Mouse (Mus musculus) right cerebral cortex, postnatal 4 days (tissue): Measurements from ENCODE around the gene Dnajc21.
"Not testable (repeated sequence)": the region's sequence is repeated elsewhere in the genome, so short reads cannot be mapped to it uniquely, and the experiment has no call there.

Source experiments
- DNase-seq: peaks from one replicate; pipeline ENCODE4 v3.0.0-alpha.2; 2022

Dnajc21 gene

DNA sequence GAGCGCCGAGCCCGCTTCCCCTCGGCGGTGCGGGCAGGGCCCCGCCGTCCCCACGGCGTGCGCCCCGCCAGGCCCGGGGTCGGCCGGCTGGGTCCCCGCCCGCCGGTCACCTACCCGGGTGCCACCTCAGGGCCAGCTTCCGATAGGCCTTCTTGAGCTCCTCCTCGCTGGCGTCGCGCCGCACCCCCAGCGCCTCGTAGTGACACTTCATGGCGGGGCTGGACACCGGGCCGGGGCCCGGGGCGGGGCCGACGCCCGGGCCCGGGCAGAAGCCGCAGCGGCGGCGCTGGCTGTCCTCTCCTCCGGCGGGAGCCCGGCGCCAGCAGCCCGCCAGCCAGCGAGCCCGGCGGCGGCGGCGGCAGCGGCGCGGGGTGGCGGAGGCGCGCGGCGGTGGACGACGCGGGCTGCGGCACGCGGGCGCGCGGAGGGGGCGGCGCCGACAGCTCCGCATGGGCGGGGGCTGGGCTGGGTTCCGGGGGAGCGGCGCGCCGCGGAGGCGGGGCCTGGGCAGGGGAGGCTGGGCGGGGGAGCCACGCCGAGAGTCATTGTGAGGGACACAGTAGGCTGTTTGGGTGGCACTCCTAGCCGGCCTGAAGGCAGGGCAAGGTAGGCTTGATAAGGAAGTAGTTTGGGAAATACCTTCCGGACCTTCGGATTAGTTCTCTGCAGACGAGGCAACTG is at the start of gene Dnajc21:
Gene Dnajc21 (minus strand): TSS at position 366 of the 681 bp plus-strand sequence.
- DNase-seq: peak; percentile 83

DNA sequence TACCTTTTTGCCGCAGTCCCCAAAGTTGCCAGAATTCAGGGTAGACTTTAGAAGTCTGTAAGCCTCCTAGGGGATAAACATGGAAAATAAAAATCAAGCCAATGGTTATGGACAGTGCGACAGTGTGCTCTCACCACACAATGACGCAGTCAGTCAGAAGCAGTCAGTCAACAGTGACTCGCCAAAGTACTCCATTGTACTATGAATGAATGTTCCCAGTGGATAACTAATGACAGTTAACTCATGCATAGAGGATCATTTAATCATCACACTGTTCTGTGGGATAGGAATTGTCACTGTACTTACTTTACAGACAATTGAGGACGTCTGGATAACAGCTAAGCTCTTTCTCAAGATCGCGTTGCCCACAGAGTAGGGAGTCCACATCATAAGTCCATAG is 44.9 kb upstream of the Dnajc21 start:
- DNase-seq: no peak

DNA sequence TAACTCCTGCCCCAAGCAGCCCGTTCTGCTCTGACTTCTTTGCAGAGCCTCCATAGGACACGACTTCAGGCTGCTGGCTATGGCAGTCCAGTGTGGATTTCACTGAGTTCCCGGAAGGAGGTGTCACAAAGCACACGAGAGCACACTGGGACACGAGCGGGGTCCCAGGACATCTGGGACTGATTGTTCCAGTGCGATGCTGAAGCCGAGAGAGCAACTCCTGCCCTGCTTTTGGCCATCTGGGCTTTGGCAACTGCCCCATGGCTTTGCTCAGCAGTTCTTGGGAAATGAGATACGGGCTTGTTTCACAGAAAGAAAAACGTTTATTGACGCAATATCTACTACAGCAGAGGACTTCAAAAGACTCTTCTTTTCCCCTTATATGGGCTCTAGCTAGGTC is 35.8 kb upstream of the Dnajc21 start:
- no peak for DNase-seq

DNA sequence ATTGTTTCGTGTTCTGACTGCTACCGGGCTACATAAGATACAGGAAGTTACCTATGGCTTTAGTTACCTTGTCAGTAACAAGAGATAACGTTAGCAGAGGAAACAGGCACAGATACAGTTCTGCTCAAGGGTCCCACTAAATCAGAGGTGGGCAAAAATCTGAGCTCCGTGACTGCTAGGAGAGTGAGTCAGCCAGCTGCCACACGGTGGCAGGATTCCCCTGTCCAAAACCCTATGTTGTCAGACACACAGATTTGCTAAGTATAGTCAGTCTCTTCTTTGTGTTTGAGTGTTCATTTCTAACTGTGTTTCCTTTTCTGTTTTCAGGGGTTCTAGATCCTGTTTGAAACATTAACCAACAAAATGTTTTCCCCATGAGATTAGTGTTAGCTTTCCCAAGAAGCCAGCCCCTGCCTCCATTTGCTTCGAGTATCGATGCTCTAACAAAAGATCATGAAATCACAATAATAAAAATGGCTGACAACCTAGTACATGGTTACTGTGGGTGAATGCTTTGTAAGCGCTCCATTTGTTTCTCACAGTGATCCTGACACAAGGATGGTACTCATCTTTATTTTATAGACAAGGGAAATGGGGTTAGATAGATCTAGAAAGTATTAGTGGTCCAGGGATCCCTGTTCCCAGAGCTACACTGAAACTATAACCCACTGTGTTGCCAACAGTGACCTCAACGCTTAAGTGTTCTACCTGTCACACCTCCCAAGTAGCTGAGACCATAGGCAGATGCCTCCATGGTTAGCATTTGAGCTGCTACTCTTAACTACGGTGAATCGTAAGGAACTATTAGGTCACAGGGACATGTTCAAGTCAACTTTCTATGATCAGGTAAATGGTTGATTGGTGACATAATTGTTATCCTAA is 30.8 kb upstream of the Dnajc21 start:
- peak; percentile 73 for DNase-seq

DNA sequence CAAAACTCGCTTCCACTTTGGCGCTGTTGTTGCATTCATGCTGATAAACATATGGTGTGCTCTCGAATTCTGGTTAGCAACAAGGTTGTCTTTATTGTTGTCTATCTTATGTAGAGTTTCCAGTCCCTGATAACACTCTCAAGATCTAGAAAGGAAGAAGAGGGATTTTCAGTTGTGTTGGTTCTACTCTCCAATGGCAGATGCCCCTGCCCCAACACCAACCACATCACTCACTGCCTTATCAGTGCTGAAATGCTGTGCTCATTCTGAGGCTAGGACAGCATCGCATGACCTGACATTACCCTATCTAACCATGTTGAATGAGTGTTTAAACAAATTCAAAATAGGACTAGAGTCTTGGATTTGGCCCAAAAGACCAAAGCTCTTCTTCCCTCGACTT is 29.7 kb upstream of the Dnajc21 start:
- DNase-seq: no peak

DNA sequence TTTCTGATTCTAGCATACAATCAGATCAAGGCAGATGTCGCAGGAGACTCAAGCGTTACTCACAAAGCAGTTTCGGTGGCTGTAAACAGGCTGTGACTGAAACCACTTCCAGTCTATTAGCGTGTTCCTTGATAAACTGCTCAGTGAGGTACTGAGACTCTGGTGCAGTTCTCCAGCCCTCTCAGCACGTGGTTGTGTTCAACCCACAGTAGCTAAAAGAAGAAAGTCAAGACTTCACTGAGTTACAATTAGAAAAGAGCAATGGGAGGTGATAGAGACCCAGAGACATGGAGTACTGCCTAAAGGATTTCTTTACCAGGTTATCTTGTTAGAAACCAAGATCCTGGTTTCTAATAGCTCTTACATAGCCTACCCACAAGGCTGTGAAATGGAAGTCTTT is 29.3 kb upstream of the Dnajc21 start:
- no peak for DNase-seq

DNA sequence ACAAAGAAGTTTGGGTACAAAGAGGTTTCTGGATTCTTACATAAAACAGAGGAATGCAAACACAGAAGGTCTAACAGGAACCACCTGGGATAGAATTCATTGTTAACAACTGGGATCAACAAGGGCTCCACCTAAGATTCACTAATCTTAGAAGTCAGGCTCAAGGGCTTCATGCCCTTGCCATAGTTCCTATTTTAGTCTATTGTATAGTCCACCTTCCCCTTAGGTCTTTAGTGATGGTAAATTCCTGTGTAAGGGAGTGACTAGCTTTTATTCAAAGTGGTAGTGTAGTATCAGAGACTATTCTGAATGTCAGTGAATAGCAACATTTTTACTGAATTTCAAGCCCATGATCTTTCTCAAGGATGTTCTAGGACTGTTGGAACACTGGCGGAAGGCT is 26.4 kb upstream of the Dnajc21 start:
- DNase-seq: not testable (repeated sequence)

DNA sequence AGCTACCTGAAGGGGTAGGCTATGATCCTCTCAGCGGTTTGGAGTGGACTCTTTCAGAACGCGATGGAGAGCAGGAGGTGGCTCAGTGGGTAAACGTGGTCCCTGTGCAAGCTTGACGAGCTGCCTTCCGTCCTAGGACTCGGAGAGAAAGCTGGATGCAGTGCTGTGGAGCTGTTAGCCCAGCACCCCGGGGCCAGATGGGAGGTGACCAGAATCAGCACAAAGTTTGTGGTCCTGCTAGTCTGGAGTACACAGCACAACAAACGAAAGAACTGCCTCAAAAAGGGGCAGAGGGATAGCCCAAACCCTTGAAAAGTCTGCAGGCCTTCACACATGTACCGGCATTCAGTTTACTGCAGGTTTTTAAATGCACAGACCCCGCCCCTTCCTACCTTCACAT is 25.6 kb upstream of the Dnajc21 start:
- no peak for DNase-seq

DNA sequence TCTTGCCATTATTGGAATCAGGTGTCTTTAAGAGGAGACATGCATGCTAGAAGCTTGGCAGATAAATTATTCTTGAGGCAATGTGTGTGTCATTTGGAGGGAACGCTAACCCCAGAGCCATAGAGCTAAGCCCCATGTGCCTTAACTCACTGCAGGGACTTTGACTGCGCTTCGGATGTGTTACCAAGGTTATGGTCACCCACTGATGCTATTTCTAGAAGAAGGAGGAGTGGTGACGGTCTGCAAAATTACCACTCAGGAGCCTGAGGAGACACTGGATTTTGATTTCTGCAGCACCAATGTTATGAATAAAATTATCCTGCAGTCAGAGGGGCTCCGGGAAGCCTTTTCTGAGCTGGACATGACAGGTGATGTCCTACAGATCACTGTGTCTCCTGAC is 19.8 kb upstream of the Dnajc21 start:
- no peak for DNase-seq

DNA sequence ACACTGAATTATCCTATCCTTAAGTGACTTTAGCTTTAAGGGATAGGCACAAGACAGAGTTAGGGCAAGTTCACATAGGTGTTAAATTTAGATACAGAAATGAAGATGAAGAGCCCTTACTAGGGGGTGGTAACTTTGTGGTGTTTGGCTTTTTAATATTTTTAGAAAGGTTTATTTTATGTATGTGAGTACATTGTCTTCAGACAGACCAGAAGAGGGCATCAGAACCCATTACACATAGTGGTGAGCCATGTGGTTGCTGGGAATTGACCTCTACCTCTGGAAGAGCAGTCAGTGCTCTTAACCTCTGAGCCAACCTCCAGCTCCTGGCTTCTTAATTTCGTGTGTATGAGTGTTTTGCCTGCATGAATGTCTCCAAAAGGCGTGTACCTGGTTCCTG is 16.9 kb upstream of the Dnajc21 start:
- no peak for DNase-seq

DNA sequence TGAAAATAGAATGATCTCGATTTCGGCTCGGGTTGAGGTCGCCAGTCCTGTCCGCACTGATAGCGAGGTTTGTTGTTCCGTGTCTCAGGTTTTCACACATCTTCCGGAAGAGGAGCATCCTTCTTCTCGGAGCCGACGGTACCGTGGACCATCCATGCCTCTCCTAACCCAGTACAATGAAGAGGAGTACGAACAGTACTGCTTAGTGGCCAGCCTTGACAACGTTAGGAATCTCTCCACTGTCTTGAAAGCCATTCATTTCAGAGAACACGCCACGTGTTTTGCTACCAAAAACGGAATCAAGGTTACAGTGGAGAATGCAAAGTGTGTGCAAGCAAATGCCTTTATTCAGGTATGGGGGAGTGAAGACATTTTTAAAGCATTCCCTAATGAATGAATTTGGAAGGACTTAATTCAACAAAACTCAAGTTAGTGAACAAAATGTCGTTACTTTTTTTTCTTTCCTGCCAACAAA is 16.1 kb upstream of the Dnajc21 start:
- no peak for DNase-seq

DNA sequence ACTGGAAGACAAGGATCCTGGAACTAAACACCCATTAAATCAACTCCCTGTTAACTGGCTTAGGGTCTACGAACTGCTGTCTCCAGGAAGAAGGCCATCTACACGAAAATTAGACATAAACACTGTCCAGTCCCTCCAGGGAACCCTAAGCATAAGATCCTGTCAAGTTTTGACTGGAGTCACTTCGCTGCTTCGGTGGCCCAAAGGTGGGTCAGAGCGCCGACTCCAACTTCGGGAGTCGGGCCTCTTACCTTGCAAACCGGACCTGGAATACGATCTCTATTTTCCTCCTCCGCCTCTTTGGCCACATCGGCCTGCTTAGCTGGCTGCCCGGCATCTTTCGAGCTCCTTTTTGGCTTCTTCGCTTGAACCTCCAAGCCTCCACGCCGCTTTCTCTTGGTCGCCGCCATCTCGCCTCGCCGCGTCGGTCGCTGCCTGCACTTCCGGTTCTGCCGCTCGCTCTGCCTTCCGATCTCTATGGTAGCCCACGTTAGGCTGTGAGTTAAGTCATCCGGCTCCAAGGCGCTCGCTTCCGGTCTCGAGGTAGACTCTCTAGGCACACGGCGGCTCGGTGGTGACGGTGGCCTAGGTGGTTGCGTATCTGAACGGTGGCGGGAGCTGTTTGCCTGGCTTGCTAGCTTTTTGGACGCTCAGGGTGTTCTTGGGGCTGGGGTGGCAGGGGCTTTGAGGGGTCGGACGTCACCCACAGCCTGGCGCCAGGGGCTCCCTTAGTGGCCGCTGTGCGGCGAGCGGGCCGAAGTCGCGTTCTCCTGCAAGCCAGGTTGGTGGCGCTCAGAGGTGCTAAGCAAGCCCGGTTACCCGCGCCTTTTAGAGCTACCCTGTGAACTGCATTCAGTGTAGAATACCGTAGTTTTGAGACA is 15.4 kb upstream of the Dnajc21 start, which contains the start of the genes Brix1 and Rad1:
Gene Brix1 (minus strand): TSS at position 464 of the 881 bp plus-strand sequence.
Gene Rad1 (plus strand): TSS at position 535 of the 881 bp plus-strand sequence.
- peak; percentile 88 for DNase-seq

DNA sequence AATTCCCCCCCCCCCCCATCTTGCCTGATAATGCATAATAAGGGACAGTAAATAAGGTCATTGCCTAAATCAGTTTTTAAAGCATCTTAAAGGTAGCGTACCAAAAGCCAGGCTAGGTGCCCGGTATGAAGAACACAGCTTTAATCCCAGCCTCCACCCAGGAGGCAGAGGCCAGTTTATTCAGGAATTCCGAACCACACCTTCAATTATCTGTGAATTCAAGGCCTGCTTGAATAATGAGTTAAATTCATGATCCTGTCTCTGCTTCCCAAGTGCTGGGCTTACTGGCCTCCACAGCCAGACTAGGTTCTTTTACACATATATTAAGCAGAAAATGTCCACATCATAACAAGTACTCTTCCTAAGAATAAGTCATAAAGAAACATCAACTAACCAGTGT is 625 bp upstream of the Dnajc21 start:
- DNase-seq: no peak

DNA sequence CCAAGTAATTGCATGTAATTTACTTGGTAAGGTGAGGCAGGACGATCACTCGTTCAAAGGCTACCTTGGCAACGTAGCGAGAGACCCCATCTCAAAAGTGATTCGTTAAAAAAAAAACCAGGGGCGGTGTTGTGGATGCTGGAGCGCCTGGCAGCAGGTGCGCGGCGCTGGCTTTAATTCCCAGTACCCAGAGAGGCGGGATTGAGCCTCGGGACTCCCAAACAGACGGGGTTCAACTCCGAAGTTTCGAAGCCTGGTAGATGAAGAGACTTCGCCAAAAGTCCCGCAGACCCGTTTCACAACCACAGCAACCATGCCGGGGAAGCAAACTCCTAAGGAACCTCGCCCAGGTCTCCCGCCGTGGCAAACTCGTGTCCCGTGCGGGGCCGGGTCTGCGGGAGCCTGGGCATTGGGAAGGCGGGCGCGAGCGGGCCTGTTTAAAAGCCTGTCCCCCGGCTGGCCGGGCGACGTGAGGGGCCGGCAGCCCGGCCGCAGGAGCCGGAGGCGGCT is 620 bp downstream of the Dnajc21 start:
- DNase-seq: peak; percentile 33

DNA sequence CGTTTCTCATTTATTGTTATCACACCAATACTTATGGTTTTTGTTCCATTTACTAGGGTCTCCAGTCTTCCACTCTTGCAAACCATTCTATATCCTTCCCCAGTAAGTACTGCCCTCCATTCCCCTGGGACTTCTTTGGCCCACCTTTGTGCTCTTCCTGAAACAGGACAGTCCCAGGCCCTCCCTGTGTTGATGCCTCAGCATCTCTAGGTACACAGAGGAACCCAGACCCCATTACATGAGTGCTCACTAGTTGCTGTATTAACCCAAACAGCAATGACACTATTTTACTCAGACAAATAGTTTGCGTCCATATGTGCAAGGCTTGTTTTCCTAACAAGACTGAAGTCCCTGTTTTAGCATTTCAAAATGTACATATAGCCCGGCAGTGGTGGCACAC is 1.6 kb downstream of the Dnajc21 start:
- no peak for DNase-seq

DNA sequence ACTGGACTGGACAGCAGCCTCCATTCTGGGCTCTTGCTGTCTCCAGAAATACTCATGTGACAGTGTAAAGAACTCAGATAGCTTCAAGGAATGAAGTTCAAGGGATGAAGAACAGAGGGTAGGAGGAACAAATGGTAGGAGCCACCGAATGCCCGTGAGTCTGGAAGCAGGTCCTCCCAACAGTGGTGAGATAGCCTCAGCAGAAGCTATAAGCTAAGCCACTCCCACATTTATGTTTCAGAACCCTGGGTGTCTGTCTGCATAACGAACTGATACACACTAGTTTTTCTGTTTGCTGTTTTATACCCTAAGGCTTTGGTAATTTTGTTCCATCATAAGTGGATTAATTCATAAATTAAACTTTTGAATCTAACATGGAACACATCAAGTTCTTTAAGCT is 5.6 kb downstream of the Dnajc21 start:
- DNase-seq: no peak

DNA sequence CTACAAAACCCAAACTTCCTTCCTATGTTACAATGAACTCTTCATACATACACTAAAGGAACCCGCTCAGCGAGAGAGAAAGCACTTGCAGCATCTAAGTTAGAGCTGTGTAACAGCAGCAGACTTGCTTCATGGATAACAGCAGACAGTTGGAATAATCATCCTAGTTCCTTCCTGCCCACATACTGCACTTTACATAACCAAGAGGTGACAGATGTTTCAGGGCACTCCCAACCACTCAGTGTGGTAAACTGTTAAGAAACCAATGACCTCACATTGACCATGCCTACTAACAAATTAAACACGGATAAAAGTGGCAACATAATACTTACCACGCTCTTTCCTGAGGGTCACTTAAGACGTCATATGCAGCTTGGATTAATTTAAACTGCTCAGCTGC is 6.8 kb downstream of the Dnajc21 start:
- DNase-seq: no peak

DNA sequence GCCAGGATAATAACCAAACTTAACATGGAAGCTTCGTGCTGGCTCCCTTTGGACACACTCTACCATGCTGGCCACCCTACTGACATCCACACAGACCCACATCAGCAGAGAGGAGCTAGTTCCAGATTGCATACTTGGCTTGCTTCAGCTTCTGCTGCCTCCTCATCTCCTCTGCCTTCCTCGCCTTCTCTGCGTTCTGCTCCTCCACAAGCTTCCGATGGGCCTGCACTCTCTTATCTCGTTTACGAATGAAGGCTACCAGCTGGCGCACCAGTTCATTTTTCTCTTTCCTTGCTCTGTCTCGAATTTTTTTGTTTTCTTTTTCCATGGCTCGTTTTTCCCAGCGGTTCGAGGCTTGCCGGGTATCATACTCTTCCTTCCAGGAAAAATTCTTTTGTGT is 9.3 kb downstream of the Dnajc21 start:
- DNase-seq: no peak

DNA sequence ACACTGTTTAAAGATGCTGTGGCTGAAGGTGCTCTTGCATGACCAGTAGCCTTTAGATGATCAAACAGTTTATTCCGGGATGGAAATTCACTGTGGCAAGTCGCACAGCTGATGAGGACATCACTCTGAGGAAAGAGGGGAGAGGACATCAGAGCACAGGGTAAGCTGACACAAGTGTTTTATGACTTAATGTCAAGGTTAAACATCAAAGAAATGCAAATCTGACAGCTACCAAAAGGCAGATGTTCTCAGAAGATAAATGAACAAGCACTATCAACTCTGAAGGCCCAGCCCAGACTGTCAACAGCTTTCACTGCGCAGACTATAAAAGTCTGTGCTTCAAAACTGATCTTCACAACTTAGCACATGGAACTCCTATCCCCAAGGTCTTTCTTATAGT is 23.2 kb downstream of the Dnajc21 start:
- DNase-seq: no peak

DNA sequence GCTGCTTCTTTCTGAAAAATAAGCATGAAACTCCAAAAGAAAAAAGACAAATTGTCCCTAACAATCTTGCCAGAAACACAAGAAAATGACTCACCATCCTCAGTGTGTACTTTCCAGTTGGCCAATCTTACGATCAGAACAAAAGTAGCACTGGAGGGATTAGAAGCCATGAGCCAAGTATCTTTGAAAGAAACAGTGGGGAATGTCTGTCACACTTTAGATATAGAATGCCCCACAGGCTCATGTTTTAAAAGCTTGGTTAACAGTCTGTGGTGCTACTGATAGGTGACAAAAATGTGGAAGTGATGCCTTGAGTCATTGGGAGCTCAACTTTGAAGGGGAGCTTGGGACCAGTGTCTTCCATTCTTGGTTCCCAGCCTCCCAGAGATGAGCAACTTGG is 28.0 kb downstream of the Dnajc21 start:
- DNase-seq: no peak

DNA sequence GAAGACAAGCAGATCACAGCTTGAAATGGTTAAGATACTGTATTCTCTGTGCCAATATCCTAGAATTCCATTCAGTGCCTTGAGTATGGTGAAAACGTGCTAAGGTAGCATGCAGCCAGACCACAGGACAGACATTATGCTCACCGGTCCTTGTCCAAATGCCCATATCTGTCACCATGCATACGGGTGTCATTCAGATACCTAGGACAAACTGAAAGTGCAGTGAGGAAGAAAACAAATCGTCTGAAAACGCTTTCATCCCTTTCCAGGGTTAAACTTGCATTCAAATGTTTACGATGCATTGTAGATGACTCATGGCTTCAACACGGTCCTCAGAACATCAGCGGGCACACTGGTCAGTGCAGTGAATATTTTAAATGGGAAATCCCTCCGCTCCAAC is 28.8 kb downstream of the Dnajc21 start:
- DNase-seq: no peak

DNA sequence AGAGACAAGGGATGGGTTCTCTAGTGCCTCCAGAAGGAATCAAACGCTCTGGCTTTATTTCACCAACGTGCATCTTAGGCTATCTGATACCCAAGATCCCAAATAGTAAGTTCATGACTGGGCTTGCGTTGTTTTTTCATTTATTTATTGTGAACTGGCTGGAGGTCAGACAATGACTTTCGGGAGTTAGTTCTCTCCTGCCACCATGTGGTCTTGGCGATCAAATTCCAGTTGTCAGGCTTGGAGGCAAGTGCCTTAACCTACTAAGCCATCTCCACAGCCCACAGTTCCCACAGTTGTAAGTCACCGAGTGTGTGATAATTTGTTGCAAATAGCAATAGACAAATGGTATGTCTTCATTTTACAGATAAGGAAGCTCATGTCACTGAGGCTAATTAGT is 30.4 kb downstream of the Dnajc21 start:
- no peak for DNase-seq

DNA sequence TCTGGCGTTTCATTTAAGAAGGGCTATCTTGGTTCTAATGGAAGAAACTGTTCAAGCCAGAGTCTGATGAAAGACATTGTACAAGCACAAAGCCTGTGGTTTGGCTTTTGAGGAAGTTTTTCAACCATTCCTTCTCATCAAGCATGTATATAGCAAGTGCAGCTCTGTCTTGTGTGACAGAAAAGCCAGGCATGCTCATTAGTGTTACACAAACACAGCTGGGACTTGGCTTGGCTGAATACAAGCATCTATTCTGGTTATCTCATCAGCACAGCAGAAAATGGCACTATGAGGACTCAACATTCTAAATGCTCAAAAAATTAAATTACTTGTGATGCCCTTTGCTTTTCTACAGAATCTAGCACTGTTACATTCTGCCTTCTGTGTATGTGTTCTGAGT is 33.4 kb downstream of the Dnajc21 start:
- no peak for DNase-seq
